Mouse (Mus musculus) ES-Bruce4 (cell line): ENCODE results near the gene D13Ertd608e. TPM values are rescaled to one million over a fixed set of nuclear protein-coding genes. Genes with fewer than 3 reads are reported as not detected.
"Not testable (repeated sequence)": the region's sequence is repeated elsewhere in the genome, so short reads cannot be mapped to it uniquely, and the experiment has no call there.

Experiments used
- H3K27ac ChIP-seq: 2 replicates; pipeline ENCODE4 v1.5.1; 2012; ENCODE audit warnings: low read length, inconsistent platforms; ENCODE audit not compliant: insufficient read depth
- H3K27me3 ChIP-seq: 2 replicates; pipeline ENCODE4 v1.6.1; 2012; ENCODE audit warnings: mild to moderate bottlenecking, low read length, inconsistent platforms; ENCODE audit not compliant: control insufficient read depth, poor library complexity, insufficient read depth, severe bottlenecking
- H3K36me3 ChIP-seq: 2 replicates; pipeline ENCODE4 v1.6.1; 2012; ENCODE audit warnings: inconsistent platforms, mild to moderate bottlenecking, low read length, moderate library complexity; ENCODE audit not compliant: control insufficient read depth, poor library complexity, insufficient read depth, severe bottlenecking
- H3K4me1 ChIP-seq: one replicate; pipeline ENCODE4 v1.8.1; 2011; ENCODE audit warnings: low read length; ENCODE audit not compliant: control insufficient read depth, insufficient read depth
- H3K4me3 ChIP-seq: 2 replicates; pipeline ENCODE4 v1.5.1; 2011; ENCODE audit warnings: low read depth, mild to moderate bottlenecking, low read length
- H3K9ac ChIP-seq: 2 replicates; pipeline ENCODE4 v1.6.1; 2012; ENCODE audit warnings: low read depth, mild to moderate bottlenecking, inconsistent platforms; ENCODE audit not compliant: poor library complexity, severe bottlenecking
- H3K9me3 ChIP-seq: replicated peaks from 2 replicates; pipeline ENCODE4 v1.6.1; 2012; ENCODE audit warnings: mild to moderate bottlenecking, low read length, inconsistent platforms; ENCODE audit not compliant: control insufficient read depth, poor library complexity, insufficient read depth, severe bottlenecking
- CTCF ChIP-seq: IDR thresholded peaks from one replicate; pipeline ENCODE4 v1.8.1; 2011; ENCODE audit warnings: low read depth, low read length
- EP300 ChIP-seq: IDR thresholded peaks from 2 replicates; pipeline ENCODE4 v1.6.1; 2011; ENCODE audit warnings: low read depth, low read length; ENCODE audit not compliant: insufficient read depth
- POLR2A ChIP-seq: IDR thresholded peaks from one replicate; pipeline ENCODE4 v1.8.1; 2011; ENCODE audit warnings: low read length; ENCODE audit not compliant: insufficient read depth
- polyA plus RNA-seq: library from polyadenylated mRNA; stranded (reverse); fragments of >200 nt; gene quantifications from 2 replicates; pipeline ENCODE4 v1.2.4, GENCODE M21; 2011; ENCODE audit warnings: low read depth; ENCODE audit not compliant: missing spikeins, insufficient read depth, insufficient read length

D13Ertd608e gene
- polyA plus RNA-seq, 1 experiment: not detected

- Histone ChIP-seq H3K9ac (no peak overlapping the region), H3K36me3 (no peaks in the 10 kb centered on the region), H3K27me3 (no peaks in the 10 kb centered on the region), H3K4me1 (no peaks in the 10 kb centered on the region), H3K4me3 (no peak overlapping the region), H3K9me3 (no peaks in the 10 kb centered on the region), H3K27ac (no peak overlapping the region)
- TF ChIP-seq EP300 (no peak), CTCF (no peak), POLR2A (no peak)
These were observed 38.1 kb upstream of the D13Ertd608e start for GRCm38 (mm10) chr13:119797656-119798055.

- Histone ChIP-seq H3K4me3 (no peak overlapping the region), H3K27ac (no peak overlapping the region), H3K4me1 (no peaks in the 10 kb centered on the region), H3K9me3 (no peaks in the 10 kb centered on the region), H3K36me3 (no peaks in the 10 kb centered on the region), H3K9ac (no peak overlapping the region), H3K27me3 (0 out of 2 replicates have a peak, but pooled peaks cover 1% of the 10 kb centered on the region)
- TF ChIP-seq POLR2A: no peak
- TF ChIP-seq EP300: no peak
- no peak for TF ChIP-seq CTCF
These were observed 26.9 kb upstream of the D13Ertd608e start for GRCm38 (mm10) chr13:119808937-119809336.

- Histone ChIP-seq H3K4me3 (no peak overlapping the region), H3K9ac (no peak overlapping the region), H3K9me3 (no peaks in the 10 kb centered on the region), H3K4me1 (no peaks in the 10 kb centered on the region), H3K27me3 (0 out of 2 replicates have a peak, but pooled peaks cover 1% of the 10 kb centered on the region), H3K27ac (no peak overlapping the region), H3K36me3 (no peaks in the 10 kb centered on the region)
- TF ChIP-seq POLR2A: no peak
- no peak for TF ChIP-seq EP300
- no peak for TF ChIP-seq CTCF
These were observed 25.8 kb upstream of the D13Ertd608e start for GRCm38 (mm10) chr13:119810031-119810430.

- Histone ChIP-seq H3K4me1 (no peaks in the 10 kb centered on the region), H3K27me3 (peaks cover 1% of the 10 kb centered on the region; the same call in 1 of the 2 replicates), H3K4me3 (no peak overlapping the region), H3K9me3 (no peaks in the 10 kb centered on the region), H3K36me3 (no peaks in the 10 kb centered on the region), H3K9ac (no peak overlapping the region), H3K27ac (no peak overlapping the region)
- TF ChIP-seq CTCF (no peak), EP300 (no peak), POLR2A (no peak)
These were observed 19.0 kb upstream of the D13Ertd608e start for GRCm38 (mm10) chr13:119816798-119817197.

- no peaks in the 10 kb centered on the region for H3K36me3 ChIP-seq
- no peak overlapping the region for H3K27ac ChIP-seq
- H3K9me3 ChIP-seq: no peaks in the 10 kb centered on the region
- no peak overlapping the region for H3K9ac ChIP-seq
- TF ChIP-seq CTCF: no peak
- TF ChIP-seq EP300: no peak
- TF ChIP-seq POLR2A: no peak
- H3K4me1 ChIP-seq: no peaks in the 10 kb centered on the region
- H3K4me3 ChIP-seq: no peak overlapping the region
- H3K27me3 ChIP-seq: peaks cover 1% of the 10 kb centered on the region; the same call in 1 of the 2 replicates
These were observed 18.1 kb upstream of the D13Ertd608e start for GRCm38 (mm10) chr13:119817579-119818206.

- H3K4me1 ChIP-seq, H3K4me3 ChIP-seq, H3K27ac ChIP-seq, H3K9ac ChIP-seq, H3K9me3 ChIP-seq, H3K27me3 ChIP-seq, H3K36me3 ChIP-seq: not testable (repeated sequence)
These were observed 5.7 kb upstream of the D13Ertd608e start, which contains the start of gene AF067063 for GRCm38 (mm10) chr13:119830116-119830515. TSS of gene AF067063 (minus strand) at chr13:119830216.

GRCm38 (mm10) chr13:119836324-119836811, 562 bp downstream of the D13Ertd608e start:
- not testable (repeated sequence) for H3K4me1 ChIP-seq, H3K9ac ChIP-seq, H3K4me3 ChIP-seq, H3K27me3 ChIP-seq, H3K9me3 ChIP-seq, H3K36me3 ChIP-seq, H3K27ac ChIP-seq
